Mouse (Mus musculus): ENCODE results near the gene Slc25a16. TPM values are rescaled to one million over a fixed set of nuclear protein-coding genes. Genes with fewer than 3 reads are reported as not detected.

Gene Slc25a16
- polyA plus RNA-seq, 1 experiment, result 43.7 TPM

DNA sequence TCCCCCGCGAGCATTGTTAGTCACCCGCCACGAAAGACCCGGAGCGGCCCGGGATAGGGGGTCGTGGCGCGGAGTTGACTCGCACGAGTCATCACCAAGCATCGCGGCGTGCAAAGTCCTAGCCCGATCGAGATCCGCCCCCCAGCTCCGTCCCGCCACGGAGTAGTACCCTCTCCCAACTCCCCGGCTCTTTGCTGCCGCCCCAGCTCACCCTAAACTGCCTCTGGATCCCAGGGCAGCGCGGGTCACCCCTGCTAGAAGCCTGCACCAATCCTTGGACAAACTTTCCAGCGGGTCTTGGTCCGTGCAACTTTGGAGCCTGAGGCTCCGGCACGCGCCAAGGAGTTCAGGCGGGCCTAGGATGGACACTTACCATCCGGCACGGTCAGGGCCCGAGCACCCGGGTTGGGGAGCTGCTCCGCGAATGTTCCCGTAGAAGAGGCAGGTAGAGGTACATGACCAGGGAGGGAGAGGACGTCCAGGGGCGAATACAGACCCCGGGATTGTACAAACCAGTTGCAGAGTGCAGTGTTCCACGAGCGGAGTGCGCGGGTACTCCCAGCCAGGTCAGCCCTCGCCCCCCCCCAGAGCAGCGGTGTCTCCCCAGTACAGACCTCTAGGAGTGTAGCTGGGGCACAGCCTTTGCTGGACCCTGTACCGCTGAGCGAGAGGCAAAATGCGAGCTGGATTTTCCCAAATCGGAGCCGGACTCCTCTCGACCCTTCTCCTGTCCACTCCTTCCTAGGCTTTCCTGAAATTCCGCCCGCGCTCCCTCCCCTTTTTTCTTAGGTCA is 33.4 kb upstream of the Slc25a16 start:
- DNase-seq, result peak; percentile 36
- TF ChIP-seq CTCF (IDR thresholded peaks at IDR 0.05; ENCODE audit: insufficient read depth, low read length) (no peak), POLR2A (IDR thresholded peaks at IDR 0.05; ENCODE audit: borderline replicate concordance, extremely low read depth, low read depth, low read length) (no peak)
- 2% methylated on average over 56 of the region's 56 CpGs for WGBS
- Histone ChIP-seq H3K4me3 (replicated peaks; ENCODE audit: extremely low read depth, low read depth, low read length) (peak overlapping the region; percentile 65), H3K4me1 (ENCODE audit: control insufficient read depth, insufficient read depth, low read length) (no peaks in the 10 kb centered on the region)

DNA sequence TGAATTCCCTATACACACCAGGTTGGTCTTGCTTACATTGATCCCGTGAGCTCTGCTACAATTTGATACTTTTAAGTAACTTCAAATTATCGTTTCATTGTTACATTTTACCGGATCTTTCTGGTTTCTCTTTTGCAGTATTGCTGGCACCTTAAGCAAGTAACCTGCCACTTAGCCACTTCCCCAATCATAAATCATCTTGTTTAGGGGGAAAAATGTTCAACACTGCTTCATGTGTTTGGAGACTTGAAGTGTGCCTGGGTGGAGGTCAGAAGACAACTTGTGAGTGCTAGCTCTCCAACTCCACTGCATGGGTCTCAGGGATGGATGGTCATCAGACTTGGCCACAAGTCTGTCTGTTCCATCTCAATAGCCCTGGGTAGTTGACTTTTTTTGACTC is 29.4 kb upstream of the Slc25a16 start:
- 79% methylated on average over 3 of the region's 3 CpGs for WGBS
- DNase-seq, result no peak
- Histone ChIP-seq H3K4me3 (replicated peaks; ENCODE audit: extremely low read depth, low read depth, low read length) (no peak overlapping the region), H3K4me1 (ENCODE audit: control insufficient read depth, insufficient read depth, low read length) (no peaks in the 10 kb centered on the region)
- TF ChIP-seq POLR2A (IDR thresholded peaks at IDR 0.05; ENCODE audit: borderline replicate concordance, extremely low read depth, low read depth, low read length), result no peak
- no peak for TF ChIP-seq CTCF (IDR thresholded peaks at IDR 0.05; ENCODE audit: insufficient read depth, low read length)

DNA sequence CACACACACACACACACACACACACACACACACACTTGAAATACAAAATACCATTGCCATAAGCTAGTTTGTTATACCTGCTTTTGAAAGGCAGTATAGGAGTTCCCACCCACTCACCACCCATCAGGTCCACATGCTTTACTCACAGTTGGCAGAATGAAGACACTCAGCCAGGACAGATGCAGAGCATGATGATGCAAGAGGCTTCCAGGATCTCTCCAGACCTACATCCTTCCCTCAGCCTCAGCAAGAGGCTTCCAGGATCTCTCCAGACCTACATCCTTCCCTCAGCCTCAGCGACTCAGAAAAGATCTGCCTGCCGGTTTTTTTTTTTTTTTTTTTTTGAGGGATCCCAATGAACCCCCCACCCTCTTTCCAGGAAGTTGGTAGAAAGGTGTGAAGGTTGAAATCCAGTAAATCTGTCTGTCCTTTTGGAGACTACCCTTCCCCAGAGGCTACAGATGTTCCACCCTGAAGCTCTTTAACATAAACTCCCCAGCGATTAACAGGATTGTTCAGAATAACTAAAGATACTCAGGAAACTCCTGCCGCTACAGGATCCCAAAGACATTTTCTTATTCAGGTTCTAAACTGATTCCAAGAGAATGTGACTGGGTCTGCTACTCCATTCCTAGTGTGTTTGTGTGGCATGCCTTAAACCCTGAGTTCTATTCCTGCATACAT is 27.7 kb upstream of the Slc25a16 start:
- WGBS, result 36% methylated on average over 4 of the region's 4 CpGs
- TF ChIP-seq CTCF (IDR thresholded peaks at IDR 0.05; ENCODE audit: insufficient read depth, low read length), result no peak
- Histone ChIP-seq H3K4me3 (replicated peaks; ENCODE audit: extremely low read depth, low read depth, low read length) (no peak overlapping the region), H3K4me1 (ENCODE audit: control insufficient read depth, insufficient read depth, low read length) (no peaks in the 10 kb centered on the region)
- DNase-seq, result no peak

DNA sequence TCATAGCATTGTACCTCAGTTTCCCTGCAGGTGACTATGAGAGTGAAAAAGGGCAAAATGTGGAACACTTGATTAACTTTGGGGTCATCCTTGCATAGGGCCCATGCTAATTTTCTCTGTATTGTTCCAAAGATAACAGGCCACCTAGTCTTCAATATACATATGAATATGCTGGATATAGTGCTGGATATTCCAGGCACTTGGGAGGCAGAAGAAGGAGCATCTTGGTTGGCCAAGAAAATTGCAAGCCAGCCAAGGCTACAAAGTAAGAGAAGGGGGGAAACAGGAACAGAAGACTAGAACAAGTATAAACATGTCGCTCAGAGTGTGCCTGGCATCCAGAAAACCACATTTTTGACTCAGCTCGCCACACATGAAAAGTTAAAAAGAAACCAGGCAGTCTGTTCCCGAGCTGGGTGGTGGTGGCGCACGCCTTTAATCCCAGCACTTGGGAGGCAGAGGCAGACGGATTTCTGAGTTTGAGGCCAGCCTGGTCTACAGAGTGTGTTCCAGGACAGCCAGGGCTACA is 27.0 kb upstream of the Slc25a16 start:
- TF ChIP-seq POLR2A (IDR thresholded peaks at IDR 0.05; ENCODE audit: borderline replicate concordance, extremely low read depth, low read depth, low read length) (no peak), CTCF (IDR thresholded peaks at IDR 0.05; ENCODE audit: insufficient read depth, low read length) (no peak)
- Histone ChIP-seq H3K4me1 (ENCODE audit: control insufficient read depth, insufficient read depth, low read length) (no peaks in the 10 kb centered on the region), H3K4me3 (replicated peaks; ENCODE audit: extremely low read depth, low read depth, low read length) (no peak overlapping the region)
- 72% methylated on average over 6 of the region's 6 CpGs for WGBS
- no peak for DNase-seq

DNA sequence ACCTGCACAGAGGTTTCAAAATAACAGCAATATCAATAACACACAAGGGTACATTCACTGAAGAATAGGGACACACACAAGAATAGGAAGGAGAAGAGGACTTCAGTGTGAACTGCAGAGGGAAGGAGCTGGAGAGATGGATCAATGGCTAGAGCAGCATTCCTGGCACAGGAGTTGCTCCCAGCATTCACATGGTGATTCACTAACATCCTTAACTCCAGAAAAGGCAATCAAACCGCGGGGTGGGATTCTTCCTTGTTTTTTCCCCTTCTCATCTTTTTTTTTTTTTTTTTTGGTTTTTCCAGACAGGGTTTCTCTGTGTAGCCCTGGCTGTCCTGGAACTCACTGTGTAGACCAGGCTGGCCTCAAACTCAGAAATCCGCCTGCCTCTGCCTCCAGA is 26.0 kb upstream of the Slc25a16 start:
- no peak for TF ChIP-seq POLR2A (IDR thresholded peaks at IDR 0.05; ENCODE audit: borderline replicate concordance, extremely low read depth, low read depth, low read length)
- Histone ChIP-seq H3K4me3 (replicated peaks; ENCODE audit: extremely low read depth, low read depth, low read length) (no peak overlapping the region), H3K4me1 (ENCODE audit: control insufficient read depth, insufficient read depth, low read length) (no peaks in the 10 kb centered on the region)
- DNase-seq, result no peak
- 75% methylated on average over 3 of the region's 3 CpGs for WGBS

DNA sequence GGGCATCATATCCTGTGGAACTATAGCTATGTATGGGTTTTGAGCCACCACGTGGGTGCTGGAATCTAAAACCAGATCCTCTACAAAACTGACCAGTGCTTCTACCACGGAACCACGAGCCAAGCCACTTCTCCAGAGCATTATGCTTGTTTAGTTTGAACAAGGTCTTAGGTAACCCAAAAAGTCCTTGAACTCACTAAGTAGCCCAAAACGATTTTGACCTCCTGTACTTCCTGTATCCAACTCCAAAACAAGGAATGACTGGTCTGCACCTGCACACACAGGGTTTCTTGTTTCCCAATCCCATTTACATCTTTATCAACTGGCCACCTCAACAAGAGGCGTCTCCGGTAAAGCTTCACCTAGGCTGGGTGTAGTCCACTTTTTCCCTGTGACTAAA is 25.0 kb upstream of the Slc25a16 start:
- no peaks in the 10 kb centered on the region for H3K4me1 ChIP-seq (ENCODE audit: control insufficient read depth, insufficient read depth, low read length)
- no peak overlapping the region for H3K4me3 ChIP-seq (replicated peaks; ENCODE audit: extremely low read depth, low read depth, low read length)
- 55% methylated on average over 6 of the region's 6 CpGs for WGBS
- TF ChIP-seq POLR2A (IDR thresholded peaks at IDR 0.05; ENCODE audit: borderline replicate concordance, extremely low read depth, low read depth, low read length), result no peak
- no peak for TF ChIP-seq CTCF (IDR thresholded peaks at IDR 0.05; ENCODE audit: insufficient read depth, low read length)
- DNase-seq, result peak; percentile 27

DNA sequence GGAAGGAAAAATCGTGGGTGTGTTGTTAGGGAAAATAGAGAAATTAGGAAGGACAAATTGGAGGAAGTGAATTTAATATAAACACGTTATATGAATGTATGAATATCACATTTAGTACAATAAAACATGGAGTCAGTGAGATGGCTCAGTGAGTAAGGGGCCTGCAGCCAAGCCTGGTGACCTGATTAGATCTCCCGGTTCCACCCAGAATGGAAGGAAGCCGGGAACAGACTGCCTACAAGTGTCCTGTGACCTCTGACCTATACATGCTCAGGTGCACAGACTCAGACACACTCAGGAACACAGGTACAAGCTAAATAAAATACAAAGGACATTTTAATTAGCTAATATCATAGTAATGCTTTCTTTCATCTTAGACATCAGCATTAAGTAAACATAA is 24.4 kb upstream of the Slc25a16 start:
- WGBS, result 43% methylated on average over 4 of the region's 4 CpGs
- Histone ChIP-seq H3K4me1 (ENCODE audit: control insufficient read depth, insufficient read depth, low read length) (no peaks in the 10 kb centered on the region), H3K4me3 (replicated peaks; ENCODE audit: extremely low read depth, low read depth, low read length) (no peak overlapping the region)
- DNase-seq, result no peak
- no peak for TF ChIP-seq CTCF (IDR thresholded peaks at IDR 0.05; ENCODE audit: insufficient read depth, low read length)
- no peak for TF ChIP-seq POLR2A (IDR thresholded peaks at IDR 0.05; ENCODE audit: borderline replicate concordance, extremely low read depth, low read depth, low read length)

DNA sequence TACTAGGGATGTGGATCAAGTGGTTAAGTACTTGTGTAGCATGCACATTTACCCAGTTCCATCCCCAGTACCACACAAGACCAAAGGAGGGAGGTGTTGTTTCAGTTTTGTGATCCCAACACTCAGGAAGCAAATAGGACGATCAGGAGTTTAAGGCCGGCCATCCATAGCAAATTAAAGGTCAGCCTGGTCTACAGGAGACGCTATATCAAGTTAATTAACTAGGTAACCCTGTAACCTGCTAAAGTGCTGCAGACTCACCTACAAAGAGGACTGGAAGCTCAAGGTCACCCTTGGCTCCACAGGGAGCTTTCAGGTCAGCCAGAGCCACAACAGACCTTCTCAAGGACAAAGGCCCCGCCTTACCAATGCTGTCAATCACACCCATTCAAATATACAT is 23.7 kb upstream of the Slc25a16 start:
- Histone ChIP-seq H3K4me1 (ENCODE audit: control insufficient read depth, insufficient read depth, low read length) (no peaks in the 10 kb centered on the region), H3K4me3 (replicated peaks; ENCODE audit: extremely low read depth, low read depth, low read length) (no peak overlapping the region)
- no peak for DNase-seq
- WGBS, result 76% methylated on average over 4 of the region's 4 CpGs
- no peak for TF ChIP-seq CTCF (IDR thresholded peaks at IDR 0.05; ENCODE audit: insufficient read depth, low read length)

DNA sequence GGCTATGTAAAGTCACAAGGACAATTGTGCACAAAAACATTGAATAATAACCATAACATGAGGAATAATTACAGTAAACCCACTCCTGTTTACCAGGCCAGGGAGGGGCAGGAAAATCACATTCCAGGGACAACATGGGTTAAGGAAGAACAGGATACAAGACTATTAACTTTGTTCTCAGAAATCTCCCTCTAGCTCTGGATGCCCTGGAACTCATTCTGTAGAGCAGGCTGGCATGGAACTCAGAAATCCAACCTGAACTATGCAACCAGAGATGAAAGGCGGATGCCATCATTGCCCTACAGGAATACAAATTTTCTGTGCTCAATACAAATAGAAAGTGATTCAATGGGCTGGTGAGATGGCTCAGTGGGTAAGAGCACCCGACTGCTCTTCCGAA is 23.0 kb upstream of the Slc25a16 start:
- TF ChIP-seq CTCF (IDR thresholded peaks at IDR 0.05; ENCODE audit: insufficient read depth, low read length), result no peak
- no peak for TF ChIP-seq POLR2A (IDR thresholded peaks at IDR 0.05; ENCODE audit: borderline replicate concordance, extremely low read depth, low read depth, low read length)
- DNase-seq, result no peak
- Histone ChIP-seq H3K4me3 (replicated peaks; ENCODE audit: extremely low read depth, low read depth, low read length) (no peak overlapping the region), H3K4me1 (ENCODE audit: control insufficient read depth, insufficient read depth, low read length) (no peaks in the 10 kb centered on the region)
- WGBS, result 95% methylated on average over 3 of the region's 3 CpGs

DNA sequence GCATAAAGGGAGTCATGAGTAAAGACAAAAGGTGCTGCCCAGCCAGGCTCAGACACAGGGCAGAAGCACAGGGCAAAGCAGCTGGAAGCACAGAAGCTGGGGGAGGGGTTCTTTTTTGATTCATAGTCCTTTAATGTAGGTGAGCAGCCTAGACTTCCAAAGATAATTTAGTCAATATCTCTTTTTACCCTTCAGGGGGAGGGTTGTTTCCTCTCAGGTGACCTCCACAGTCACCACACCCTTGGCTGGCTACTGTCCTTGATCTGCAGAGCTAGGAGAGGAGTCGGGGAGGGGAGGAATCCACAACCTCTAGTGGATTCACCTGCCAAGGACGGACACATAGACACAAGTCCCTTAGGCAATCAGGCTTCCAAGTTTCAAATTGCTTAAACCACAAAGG is 22.4 kb upstream of the Slc25a16 start:
- TF ChIP-seq CTCF (IDR thresholded peaks at IDR 0.05; ENCODE audit: insufficient read depth, low read length), result no peak
- Histone ChIP-seq H3K4me3 (replicated peaks; ENCODE audit: extremely low read depth, low read depth, low read length) (no peak overlapping the region), H3K4me1 (ENCODE audit: control insufficient read depth, insufficient read depth, low read length) (no peaks in the 10 kb centered on the region)
- no peak for DNase-seq
- WGBS, result 90% methylated on average over 2 of the region's 2 CpGs

Data from lung, adult 2 months (tissue).